Mouse (Mus musculus) erythroblast, embryonic 14.5 days (primary cell): ENCODE measurements around the gene Faf1.

Source experiments
- GATA1 ChIP-seq: IDR thresholded peaks from 2 replicates; pipeline ENCODE4 v1.6.1; 2012; ENCODE audit warnings: low read length, inconsistent platforms, mixed read lengths
- TAL1 ChIP-seq: IDR thresholded peaks from 3 replicates; pipeline ENCODE4 v1.6.1; 2012; ENCODE audit warnings: low read length, inconsistent platforms, mixed read lengths

DNA sequence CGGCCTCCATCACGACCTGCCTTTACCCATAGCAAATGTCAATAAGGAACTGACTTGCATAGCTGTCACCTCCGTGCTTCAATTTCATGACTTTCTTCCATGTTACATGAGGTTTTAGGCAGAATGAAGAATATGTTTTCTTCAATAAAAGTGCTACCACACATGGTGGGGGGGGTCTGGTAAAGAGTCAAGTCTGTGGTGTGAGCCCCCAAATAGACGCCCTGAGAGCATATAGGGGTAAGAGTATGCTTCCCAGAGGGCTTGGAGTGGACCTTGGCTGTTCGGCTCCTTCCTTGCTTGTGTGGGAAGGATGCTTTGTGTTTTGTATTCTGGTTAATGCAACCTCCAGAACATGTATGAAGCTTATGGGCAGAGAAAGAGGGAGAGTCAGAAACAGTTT is 293.2 kb downstream of the Faf1 start:
- no peak for TF ChIP-seq TAL1
- TF ChIP-seq GATA1: no peak
